In genomic region chr5:93163541-93163940, GRCm38 (mm10) we compare ENCODE assay signal across 10 mouse cellular contexts. TPM values are rescaled to one million over a fixed set of nuclear protein-coding genes. Genes with fewer than 3 reads are reported as not detected.
A peak's percentile ranks its signal among the peaks of the same experiment; 100 is the strongest.
DNase-seq lines count a peak whose midpoint lies in the region; ATAC-seq and TF ChIP-seq lines count a peak whose summit lies in the region.
"Had no signal": no experiment of that assay in that cellular context is flagged by ENCODE, and none has a peak within 500 bp of the region (broad histone marks: within the 10 kb centered on the region; RNA-seq: fewer than 3 reads in every experiment).

No protein-coding gene starts in this region.

- H3K9me3 ChIP-seq in midbrain, embryonic 11.5 days (ENCODE audit: control insufficient read depth, low read length), result no peaks in the 10 kb centered on the region
- H3K9me3 ChIP-seq: lung, embryonic 15.5 days had no signal

- no peaks in the 10 kb centered on the region for H3K4me1 ChIP-seq in midbrain, embryonic 11.5 days (ENCODE audit: control insufficient read depth, insufficient read depth, low read length)
- H3K4me1 ChIP-seq: lung, embryonic 15.5 days had no signal

- DNase-seq in layer of hippocampus, adult 2 months (ENCODE audit: low spot score in 2 of 2), result peak; percentile 27 to 67
- no peak for DNase-seq in layer of hippocampus, adult 9-11 months
- peak; percentile 59 for DNase-seq in CD4-positive, CD25-positive, alpha-beta regulatory T cell, adult 2 months (ENCODE audit: low read depth, low spot score)
- peak; percentile 53 for DNase-seq in R1 (ENCODE audit: low read depth, low spot score)
- DNase-seq in embryo, embryonic 11.5 days (ENCODE audit: low read depth, low spot score), result peak; percentile 37
- DNase-seq in kidney, adult 8-10 months, result peak; percentile 45 to 74
- peak; percentile 95 for DNase-seq in midbrain, embryonic 11.5 days (ENCODE audit: low spot score, missing footprints)
- DNase-seq in spleen, postnatal 36 days (ENCODE audit: low spot score in 2 of 2), result no peak

- no peak overlapping the region for H3K9ac ChIP-seq in midbrain, embryonic 11.5 days (ENCODE audit: low read length)
- H3K9ac ChIP-seq: lung, embryonic 15.5 days had no signal

- H3K36me3 ChIP-seq in midbrain, embryonic 11.5 days (ENCODE audit: control insufficient read depth, insufficient read depth, low read length), result peaks cover 29% of the 10 kb centered on the region

- no peak overlapping the region for H3K4me3 ChIP-seq in layer of hippocampus, adult 2 months
- no peak overlapping the region for H3K4me3 ChIP-seq in midbrain, embryonic 11.5 days (ENCODE audit: low read depth, low read length)
- H3K4me3 ChIP-seq: erythroblast, embryonic 14.5 days; lung, embryonic 15.5 days had no signal

- peak; percentile 45; the same call in 1 of the 2 replicates for ATAC-seq in midbrain, embryonic 11.5 days (ENCODE audit: low FRiP score)

- H3K27me3 ChIP-seq in midbrain, embryonic 11.5 days (ENCODE audit: control insufficient read depth, insufficient read depth, low read length), result no peaks in the 10 kb centered on the region
- H3K27me3 ChIP-seq: lung, embryonic 15.5 days had no signal

- H3K4me2 ChIP-seq in midbrain, embryonic 11.5 days, result no peak overlapping the region
- H3K4me2 ChIP-seq: lung, embryonic 15.5 days had no signal

- H3K27ac ChIP-seq in layer of hippocampus, adult 2 months, result no peak overlapping the region
- H3K27ac ChIP-seq in midbrain, embryonic 11.5 days (ENCODE audit: low read depth, low read length), result no peak overlapping the region
- H3K27ac ChIP-seq: lung, embryonic 15.5 days had no signal

- 82% methylated on average over 3 of the region's 3 CpGs for WGBS in midbrain, embryonic 11.5 days

- peak; percentile 77 for TF ChIP-seq CTCF in layer of hippocampus, adult 2 months (conservative IDR thresholded peaks at IDR 0.05)

RNA-seq across cellular contexts. Expression of gene Ccni, which starts 42.8 kb away (rescaled TPM):
- total RNA-seq in layer of hippocampus, adult 2 months (2021), result 100 to 1,000 TPM; 251 to 256 TPM
- 159 and 170 TPM in 2 replicates for polyA plus RNA-seq in midbrain, embryonic 11.5 days (2014; fragmentation: Nextera tagmentation; extraction: Ambion mirVana)

RNA-seq across cellular contexts. Expression of gene 2010109A12Rik, which starts 42.8 kb away (rescaled TPM):
- 1 to 10 TPM; 1.1 to 1.8 TPM for total RNA-seq in layer of hippocampus, adult 2 months (2021)
- 1.6 and 2.4 TPM in 2 replicates for polyA plus RNA-seq in midbrain, embryonic 11.5 days (2014; fragmentation: Nextera tagmentation; extraction: Ambion mirVana)
- polyA plus RNA-seq: erythroblast, embryonic 14.5 days had no signal

Comparison
In these comparisons a context has a peak if more than half of its experiments do, and no peak if none do; other contexts are left out.
1. DNase-seq: peak in layer of hippocampus, adult 2 months (2 of 2), CD4-positive, CD25-positive, alpha-beta regulatory T cell, adult 2 months (single experiment), R1 (single experiment), embryo, embryonic 11.5 days (single experiment), kidney, adult 8-10 months (2 of 2) and midbrain, embryonic 11.5 days (single experiment); none in layer of hippocampus, adult 9-11 months (single experiment) and spleen, postnatal 36 days (0 of 2).